Mouse (Mus musculus): ENCODE data around the gene Rnf40.
"Not testable (repeated sequence)": the region's sequence is repeated elsewhere in the genome, so short reads cannot be mapped to it uniquely, and the experiment has no call there.

The Rnf40 gene

GRCm38 (mm10) chr7:127602903-127603302 lies 14.3 kb downstream of the Rnf40 start:
- DNase-seq (ENCODE audit: low spot score) = no peak

- no peak for DNase-seq (ENCODE audit: low spot score)
Measured at GRCm38 (mm10) chr7:127604256-127604655, 15.7 kb downstream of the Rnf40 start.

GRCm38 (mm10) chr7:127607150-127607549 lies 18.6 kb downstream of the Rnf40 start:
- no peak for DNase-seq (ENCODE audit: low spot score)

- no peak for DNase-seq (ENCODE audit: low spot score)
Measured at GRCm38 (mm10) chr7:127611011-127611410, 22.4 kb downstream of the Rnf40 start.

- DNase-seq (ENCODE audit: low spot score) = no peak
Measured at GRCm38 (mm10) chr7:127611561-127611960, 23.0 kb downstream of the Rnf40 start.

GRCm38 (mm10) chr7:127613501-127613900 lies 24.9 kb downstream of the Rnf40 start:
- no peak for DNase-seq (ENCODE audit: low spot score)

- no peak for DNase-seq (ENCODE audit: low spot score)
Measured at GRCm38 (mm10) chr7:127614091-127614490, 25.5 kb downstream of the Rnf40 start.

GRCm38 (mm10) chr7:127614511-127614890 lies 25.9 kb downstream of the Rnf40 start:
- DNase-seq (ENCODE audit: low spot score) = peak; percentile 68

GRCm38 (mm10) chr7:127614891-127615843 lies 26.6 kb downstream of the Rnf40 start, which contains the start of gene Zfp629:
Zfp629 (minus strand) TSS chr7:127615797.
- peak; percentile 76 for DNase-seq (ENCODE audit: low spot score)

GRCm38 (mm10) chr7:127616336-127616735 lies 27.8 kb downstream of the Rnf40 start:
- no peak for DNase-seq (ENCODE audit: low spot score)

- DNase-seq (ENCODE audit: low spot score) = no peak
Measured at GRCm38 (mm10) chr7:127616881-127617280, 28.3 kb downstream of the Rnf40 start.

GRCm38 (mm10) chr7:127617962-127618361 lies 29.4 kb downstream of the Rnf40 start:
- DNase-seq (ENCODE audit: low spot score) = no peak

GRCm38 (mm10) chr7:127618402-127618801 lies 29.8 kb downstream of the Rnf40 start:
- DNase-seq (ENCODE audit: low spot score) = not testable (repeated sequence)

- DNase-seq (ENCODE audit: low spot score) = no peak
Measured at GRCm38 (mm10) chr7:127626039-127626438, 37.5 kb downstream of the Rnf40 start.

GRCm38 (mm10) chr7:127626471-127626870 lies 37.9 kb downstream of the Rnf40 start:
- no peak for DNase-seq (ENCODE audit: low spot score)

- no peak for DNase-seq (ENCODE audit: low spot score)
Measured at GRCm38 (mm10) chr7:127628646-127629045, 40.1 kb downstream of the Rnf40 start.

GRCm38 (mm10) chr7:127631416-127631815 lies 42.8 kb downstream of the Rnf40 start:
- no peak for DNase-seq (ENCODE audit: low spot score)

GRCm38 (mm10) chr7:127636963-127637362 lies 48.4 kb downstream of the Rnf40 start:
- peak; percentile 72 for DNase-seq (ENCODE audit: low spot score)

- DNase-seq (ENCODE audit: low spot score) = no peak
Measured at GRCm38 (mm10) chr7:127641260-127641659, 52.7 kb downstream of the Rnf40 start.

- DNase-seq (ENCODE audit: low spot score) = no peak
Measured at GRCm38 (mm10) chr7:127642254-127642653, 53.7 kb downstream of the Rnf40 start.

- no peak for DNase-seq (ENCODE audit: low spot score)
Measured at GRCm38 (mm10) chr7:127646363-127646762, 57.8 kb downstream of the Rnf40 start.

- not testable (repeated sequence) for DNase-seq (ENCODE audit: low spot score)
Measured at GRCm38 (mm10) chr7:127647576-127647975, 59.0 kb downstream of the Rnf40 start.

GRCm38 (mm10) chr7:127648516-127649201 lies 60.1 kb downstream of the Rnf40 start:
- no peak for DNase-seq (ENCODE audit: low spot score)

All from yolk sac, embryonic 10.5 days (tissue).